Mouse (Mus musculus) intestine, embryonic 16.5 days (tissue): ENCODE results near the gene Akap2. TPM values are rescaled to one million over a fixed set of nuclear protein-coding genes. Genes with fewer than 3 reads are reported as not detected.

Source experiments
- ATAC-seq: fragments of 200-750 bp; cut with Nextera tagmentation; 2 replicates; pipeline ENCODE4 v1.8.0; 2017; ENCODE audit warnings: moderate TSS enrichment, moderate library complexity
- H3K27ac ChIP-seq: fragments of 300-500 bp; sonication (generic); 2 replicates; pipeline ENCODE4 v1.5.1; 2014; ENCODE audit warnings: mild to moderate bottlenecking, low read length
- H3K27me3 ChIP-seq: fragments of 300-500 bp; sonication (generic); replicated peaks from 2 replicates; pipeline ENCODE4 v1.6.1; 2014; ENCODE audit warnings: low read length, control low read depth, mixed read lengths; ENCODE audit not compliant: control insufficient read depth, insufficient read depth
- H3K36me3 ChIP-seq: fragments of 300-500 bp; sonication (generic); 2 replicates; pipeline ENCODE4 v1.6.1; 2014; ENCODE audit warnings: low read length, control low read depth; ENCODE audit not compliant: control insufficient read depth, insufficient read depth
- H3K4me1 ChIP-seq: fragments of 300-500 bp; sonication (generic); 2 replicates; pipeline ENCODE4 v1.6.1; 2014; ENCODE audit warnings: low read length, control low read depth, mixed read lengths; ENCODE audit not compliant: control insufficient read depth, insufficient read depth
- H3K4me2 ChIP-seq: fragments of 300-500 bp; sonication (generic); 2 replicates; pipeline ENCODE4 v1.6.1; 2014; ENCODE audit warnings: low read depth, low read length, control low read depth
- H3K4me3 ChIP-seq: fragments of 300-500 bp; sonication (generic); 2 replicates; pipeline ENCODE4 v1.5.1; 2014; ENCODE audit warnings: mild to moderate bottlenecking, low read length
- H3K9ac ChIP-seq: fragments of 300-500 bp; sonication (generic); 2 replicates; pipeline ENCODE4 v1.6.1; 2014; ENCODE audit warnings: low read depth, low read length
- H3K9me3 ChIP-seq: fragments of 300-500 bp; sonication (generic); 2 replicates; pipeline ENCODE4 v1.6.1; 2016; ENCODE audit warnings: low read length, control low read depth; ENCODE audit not compliant: control insufficient read depth
- WGBS: fragments of 180-500 bp; shearing (Covaris S2); extraction: QIAGEN DNeasy Blood & Tissue Kit; methylation state at CpG from one replicate; pipeline ENCODE4 v1.1.7; 2014; 5-methylcytosine and 5-hydroxymethylcytosine counted together
- polyA plus RNA-seq: library from polyadenylated mRNA; unstranded; fragments of >200 nt; fragmentation: Nextera tagmentation; extraction: Ambion mirVana; gene quantifications from 2 replicates; pipeline ENCODE4 v1.2.1, GENCODE M21; 2015

Gene Akap2
- polyA plus RNA-seq, 1 experiment from 2014 or later = 20.3 TPM

GRCm38 (mm10) chr4:57720869-57721361 is 3.5 kb downstream of the Akap2 start:
- Histone ChIP-seq H3K9ac (no peak overlapping the region), H3K36me3 (no peaks in the 10 kb centered on the region), H3K4me1 (no peaks in the 10 kb centered on the region), H3K9me3 (no peaks in the 10 kb centered on the region), H3K4me2 (no peak overlapping the region), H3K27me3 (no peaks in the 10 kb centered on the region), H3K4me3 (no peak overlapping the region), H3K27ac (no peak overlapping the region)
- no peak for ATAC-seq
- 34% methylated on average over 7 of the region's 7 CpGs for WGBS

GRCm38 (mm10) chr4:57722296-57722695 is 4.8 kb downstream of the Akap2 start:
- Histone ChIP-seq H3K27ac (no peak overlapping the region), H3K4me3 (no peak overlapping the region), H3K9me3 (no peaks in the 10 kb centered on the region), H3K36me3 (no peaks in the 10 kb centered on the region), H3K9ac (no peak overlapping the region), H3K4me2 (no peak overlapping the region), H3K27me3 (no peaks in the 10 kb centered on the region), H3K4me1 (no peaks in the 10 kb centered on the region)
- no peak for ATAC-seq
- WGBS = 83% methylated on average over 4 of the region's 4 CpGs

GRCm38 (mm10) chr4:57723659-57724058 is 6.2 kb downstream of the Akap2 start:
- H3K4me3 ChIP-seq = no peak overlapping the region
- no peaks in the 10 kb centered on the region for H3K36me3 ChIP-seq
- no peaks in the 10 kb centered on the region for H3K9me3 ChIP-seq
- no peak for ATAC-seq
- H3K27ac ChIP-seq = no peak overlapping the region
- 57% methylated on average over 2 of the region's 2 CpGs for WGBS
- no peaks in the 10 kb centered on the region for H3K27me3 ChIP-seq
- no peak overlapping the region for H3K4me2 ChIP-seq
- H3K4me1 ChIP-seq = no peaks in the 10 kb centered on the region
- H3K9ac ChIP-seq = no peak overlapping the region

- H3K36me3 ChIP-seq = no peaks in the 10 kb centered on the region
- no peak overlapping the region for H3K4me2 ChIP-seq
- H3K9me3 ChIP-seq = no peaks in the 10 kb centered on the region
- no peak overlapping the region for H3K4me3 ChIP-seq
- no peak for ATAC-seq
- H3K27me3 ChIP-seq = no peaks in the 10 kb centered on the region
- H3K27ac ChIP-seq = no peak overlapping the region
- 66% methylated on average over 1 of the region's 1 CpGs for WGBS
- no peaks in the 10 kb centered on the region for H3K4me1 ChIP-seq
- no peak overlapping the region for H3K9ac ChIP-seq
These were observed 8.1 kb downstream of the Akap2 start for GRCm38 (mm10) chr4:57725569-57725968.

DNA sequence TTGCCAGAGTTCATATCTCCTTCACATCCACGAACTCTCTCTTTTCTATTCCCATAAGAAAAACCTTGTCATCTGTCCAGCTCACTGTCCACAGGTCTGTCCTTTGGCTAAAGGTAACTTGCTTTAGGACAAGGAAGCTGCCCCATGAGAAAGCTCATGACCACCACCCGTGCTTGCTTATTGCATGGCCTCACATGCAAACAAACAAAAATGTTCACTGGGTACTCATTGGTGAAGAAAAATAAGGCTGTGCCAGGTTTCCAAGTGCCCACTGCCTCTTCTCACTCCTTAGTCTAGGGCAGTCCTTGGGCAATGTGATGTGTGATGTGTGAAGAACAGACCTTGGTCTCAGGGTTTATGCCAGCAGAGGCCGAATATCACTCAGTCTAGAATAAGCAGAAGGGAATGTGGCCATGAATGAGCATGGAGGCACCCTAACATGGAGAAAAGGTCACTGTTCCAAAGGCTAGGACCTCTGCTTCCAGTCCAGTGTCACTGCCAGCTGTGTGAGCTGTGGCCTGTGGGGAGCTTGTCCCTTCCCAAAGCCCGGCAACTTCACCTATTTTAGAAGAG is 11.2 kb downstream of the Akap2 start:
- Histone ChIP-seq H3K9ac (no peak overlapping the region), H3K4me1 (0 out of 2 replicates have a peak, but pooled peaks cover 3% of the 10 kb centered on the region), H3K4me2 (no peak overlapping the region), H3K27ac (no peak overlapping the region), H3K36me3 (no peaks in the 10 kb centered on the region), H3K4me3 (no peak overlapping the region), H3K27me3 (no peaks in the 10 kb centered on the region), H3K9me3 (no peaks in the 10 kb centered on the region)
- 92% methylated on average over 4 of the region's 4 CpGs for WGBS
- no peak for ATAC-seq

DNA sequence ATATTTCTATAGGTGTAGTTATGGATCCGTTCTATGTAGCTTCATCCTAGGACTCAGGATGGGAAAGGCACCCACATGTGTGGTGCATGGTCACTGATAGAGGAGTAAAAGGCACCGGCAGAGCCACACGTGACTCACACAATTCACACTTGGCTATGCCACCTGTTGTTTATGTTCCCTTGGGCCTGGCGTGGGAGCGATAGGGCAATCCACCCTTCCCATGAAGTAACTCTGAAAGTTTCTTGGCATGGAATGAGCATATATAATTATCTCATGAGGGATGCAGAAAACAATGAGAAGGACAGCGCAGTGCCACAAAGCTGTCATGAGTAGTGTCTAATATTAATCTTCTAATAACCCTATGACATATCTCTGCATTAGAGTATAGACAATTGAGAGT is 12.6 kb downstream of the Akap2 start:
- Histone ChIP-seq H3K4me3 (no peak overlapping the region), H3K27ac (no peak overlapping the region), H3K4me1 (0 out of 2 replicates have a peak, but pooled peaks cover 3% of the 10 kb centered on the region), H3K36me3 (no peaks in the 10 kb centered on the region), H3K9me3 (no peaks in the 10 kb centered on the region), H3K4me2 (no peak overlapping the region), H3K9ac (no peak overlapping the region), H3K27me3 (no peaks in the 10 kb centered on the region)
- 86% methylated on average over 6 of the region's 6 CpGs for WGBS
- no peak for ATAC-seq

DNA sequence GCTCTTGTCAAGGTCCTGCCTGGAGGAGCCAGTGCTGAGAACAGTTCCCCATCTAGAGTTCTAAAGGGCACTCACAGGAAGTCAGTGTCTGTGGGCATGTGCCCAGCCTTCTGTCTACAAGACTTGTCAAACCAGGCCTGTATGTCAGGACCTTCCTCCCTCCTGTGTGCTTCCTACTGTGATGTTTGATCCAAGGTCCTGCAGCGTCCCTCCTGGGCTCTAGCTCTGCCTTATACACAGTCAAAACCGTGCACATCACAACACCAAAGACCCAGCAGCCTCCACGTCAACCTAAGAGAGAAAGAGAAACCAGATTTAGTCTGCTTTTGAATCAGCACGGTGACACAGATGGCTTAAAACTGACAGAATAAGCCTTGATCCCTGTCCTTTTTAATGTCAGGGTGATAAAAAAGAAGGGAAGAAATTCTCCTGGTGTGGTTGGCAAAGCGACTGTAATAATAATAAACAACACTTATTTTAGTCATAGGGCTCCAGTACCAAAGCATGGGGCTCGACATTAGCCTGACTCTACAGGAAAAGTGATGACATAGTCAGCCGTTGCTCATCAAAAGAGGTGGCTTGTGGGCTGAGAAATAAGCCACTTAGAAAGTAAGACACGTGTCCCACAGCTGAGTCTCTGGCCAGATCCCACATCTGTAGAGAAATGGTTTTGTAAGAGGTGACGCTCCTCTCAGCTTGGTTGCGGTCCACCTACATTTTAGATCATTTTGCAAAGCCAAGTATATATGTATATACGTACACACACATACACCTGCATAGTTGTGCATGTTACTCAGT is 13.5 kb downstream of the Akap2 start:
- no peak for ATAC-seq
- Histone ChIP-seq H3K4me1 (0 out of 2 replicates have a peak, but pooled peaks cover 3% of the 10 kb centered on the region), H3K9ac (no peak overlapping the region), H3K27me3 (no peaks in the 10 kb centered on the region), H3K4me3 (no peak overlapping the region), H3K4me2 (no peak overlapping the region), H3K36me3 (no peaks in the 10 kb centered on the region), H3K27ac (no peak overlapping the region), H3K9me3 (no peaks in the 10 kb centered on the region)
- WGBS = 73% methylated on average over 11 of the region's 11 CpGs

- H3K9me3 ChIP-seq = no peaks in the 10 kb centered on the region
- no peak for ATAC-seq
- H3K36me3 ChIP-seq = no peaks in the 10 kb centered on the region
- no peaks in the 10 kb centered on the region for H3K27me3 ChIP-seq
- no peak overlapping the region for H3K4me3 ChIP-seq
- WGBS = 78% methylated on average over 5 of the region's 5 CpGs
- 0 out of 2 replicates have a peak, but pooled peaks cover 3% of the 10 kb centered on the region for H3K4me1 ChIP-seq
- no peak overlapping the region for H3K4me2 ChIP-seq
- no peak overlapping the region for H3K9ac ChIP-seq
- no peak overlapping the region for H3K27ac ChIP-seq
These were observed 14.9 kb downstream of the Akap2 start for GRCm38 (mm10) chr4:57732351-57732750.

GRCm38 (mm10) chr4:57733445-57733844 is 16.0 kb downstream of the Akap2 start:
- Histone ChIP-seq H3K36me3 (no peaks in the 10 kb centered on the region), H3K4me3 (no peak overlapping the region), H3K9me3 (no peaks in the 10 kb centered on the region), H3K27me3 (no peaks in the 10 kb centered on the region), H3K4me2 (no peak overlapping the region), H3K27ac (no peak overlapping the region), H3K4me1 (0 out of 2 replicates have a peak, but pooled peaks cover 3% of the 10 kb centered on the region), H3K9ac (no peak overlapping the region)
- WGBS = 72% methylated on average over 3 of the region's 3 CpGs
- ATAC-seq = no peak
